Mouse (Mus musculus) heart, postnatal 36 days (tissue): ENCODE data around the gene Mndal. TPM values are rescaled to one million over a fixed set of nuclear protein-coding genes. Genes with fewer than 3 reads are reported as not detected.
"Not testable (repeated sequence)": the region's sequence is repeated elsewhere in the genome, so short reads cannot be mapped to it uniquely, and the experiment has no call there.

Source experiments
- DNase-seq, 2 experiments: peaks; one replicate each; pipeline ENCODE4 v3.0.0; 2021 to 2022
- intact Hi-C: fragments of 180-260 bp; cut with DNase I; formaldehyde crosslinking; loops from one replicate; pipeline ENCODE4 v1.15.1; 2025
- total RNA-seq, 2 experiments: library from RNA; stranded (reverse); gene quantifications; 2 replicates each; pipeline ENCODE4 v1.2.3; 2021

The Mndal gene
- total RNA-seq, 2 experiments from 2014 or later, result 13.3 to 16.8 TPM

- intact Hi-C loops, result loop anchor here (5.0 to 10.0 kb wide), 2 partner anchors 71 to 143 kb away; partner anchors contain the start of genes Ifi203 and Mndal
- not testable (repeated sequence) for DNase-seq
Measured at GRCm38 (mm10) chr1:173801791-173802190, 140.5 kb downstream of the Mndal start.

Other genes starting within 250 kb of the Mndal start
- 1 to 10 TPM; 4.0 to 5.1 TPM for gene Ifi207, start 200.7 kb downstream of the Mndal start, total RNA-seq
- gene Ifi204, start 175.5 kb downstream of the Mndal start, total RNA-seq, result 1 to 10 TPM; 2.1 to 4.4 TPM
- gene Ifi211, start 29.4 kb downstream of the Mndal start, total RNA-seq, result 1 to 10 TPM; 1.1 to 4.1 TPM
- 10 to 100 TPM; 10.8 to 21.2 TPM for gene Ifi203, start 181 bp upstream of the Mndal start, total RNA-seq
- gene Ifi202b, start 40.3 kb upstream of the Mndal start, total RNA-seq, result not detected
- 10 to 100 TPM in 1 of 2 experiments, 1 to 10 TPM in 1; 6.7 to 18.7 TPM for gene Ifi205, start 89.3 kb upstream of the Mndal start, total RNA-seq
- not detected for gene Olfr433, start 98.2 kb upstream of the Mndal start, total RNA-seq
- gene Olfr432, start 106.7 kb upstream of the Mndal start, total RNA-seq, result not detected
- not detected for gene Olfr430, start 124.1 kb upstream of the Mndal start, total RNA-seq
- not detected for gene Olfr429, start 141.8 kb upstream of the Mndal start, total RNA-seq
- not detected for gene Olfr427, start 154.4 kb upstream of the Mndal start, total RNA-seq
- not detected for gene Olfr231, start 178.7 kb upstream of the Mndal start, total RNA-seq
- not detected for gene Olfr424, start 189.0 kb upstream of the Mndal start, total RNA-seq
- not detected for gene Olfr420, start 213.1 kb upstream of the Mndal start, total RNA-seq
- 10 to 100 TPM in 1 of 2 experiments, 1 to 10 TPM in 1; 9.2 to 12.0 TPM for gene Spta1, start 230.3 kb upstream of the Mndal start, total RNA-seq